Mouse (Mus musculus): ENCODE measurements around the gene Lin52.

- TF ChIP-seq CTCF (IDR thresholded peaks at IDR 0.05; ENCODE audit: borderline replicate concordance, extremely low read depth, insufficient read depth, insufficient read length), result no peak
- TF ChIP-seq POLR2A (IDR thresholded peaks at IDR 0.05; ENCODE audit: borderline replicate concordance, extremely low read depth, insufficient read depth, insufficient read length, poor library complexity, severe bottlenecking), result no peak
Observed at GRCm38 (mm10) chr12:84448181-84448580, 3.0 kb upstream of the Lin52 start.
